Mouse (Mus musculus): ENCODE data around the gene Kcnip1. TPM values are rescaled to one million over a fixed set of nuclear protein-coding genes. Genes with fewer than 3 reads are reported as not detected.

Kcnip1 gene
- polyA plus RNA-seq, 1 experiment from 2014 or later = 0.16 TPM

- Histone ChIP-seq H3K27ac (replicated peaks) (no peak overlapping the region), H3K4me1 (replicated peaks) (peaks cover 25% of the 10 kb centered on the region), H3K36me3 (replicated peaks) (no peaks in the 10 kb centered on the region), H3K27me3 (peaks cover 6% of the 10 kb centered on the region; the same call in 1 of the 2 replicates), H3K9ac (no peak overlapping the region), H3K4me3 (replicated peaks) (no peak overlapping the region), H3K9me3 (replicated peaks) (no peaks in the 10 kb centered on the region), H3K4me2 (no peak overlapping the region)
- WGBS (ENCODE audit: insufficient replicate concordance) = 60% methylated on average over 3 of the region's 3 CpGs
- no peak for ATAC-seq (ENCODE audit: insufficient read depth)
These were observed 123.4 kb downstream of the Kcnip1 start for GRCm38 (mm10) chr11:33869559-33869958.

- H3K4me2 ChIP-seq = no peak overlapping the region
- no peak overlapping the region for H3K9ac ChIP-seq
- peaks cover 9% of the 10 kb centered on the region for H3K4me1 ChIP-seq (replicated peaks)
- H3K27ac ChIP-seq (replicated peaks) = no peak overlapping the region
- no peaks in the 10 kb centered on the region for H3K36me3 ChIP-seq (replicated peaks)
- no peak overlapping the region for H3K4me3 ChIP-seq (replicated peaks)
- WGBS (ENCODE audit: insufficient replicate concordance) = 54% methylated on average over 6 of the region's 6 CpGs
- peaks cover 6% of the 10 kb centered on the region; the same call in 1 of the 2 replicates for H3K27me3 ChIP-seq
- no peak for ATAC-seq (ENCODE audit: insufficient read depth)
- no peaks in the 10 kb centered on the region for H3K9me3 ChIP-seq (replicated peaks)
These were observed 126.2 kb downstream of the Kcnip1 start for GRCm38 (mm10) chr11:33866775-33867174.

GRCm38 (mm10) chr11:33864245-33864644 lies 128.7 kb downstream of the Kcnip1 start:
- Histone ChIP-seq H3K9me3 (replicated peaks) (no peaks in the 10 kb centered on the region), H3K9ac (no peak overlapping the region), H3K4me3 (replicated peaks) (no peak overlapping the region), H3K36me3 (replicated peaks) (no peaks in the 10 kb centered on the region), H3K4me2 (no peak overlapping the region), H3K27ac (replicated peaks) (no peak overlapping the region), H3K27me3 (peaks cover 3% of the 10 kb centered on the region; the same call in 1 of the 2 replicates), H3K4me1 (replicated peaks) (peaks cover 13% of the 10 kb centered on the region)
- ATAC-seq (ENCODE audit: insufficient read depth) = no peak
- WGBS (ENCODE audit: insufficient replicate concordance) = 63% methylated on average over 4 of the region's 4 CpGs

GRCm38 (mm10) chr11:33861823-33862222 lies 131.1 kb downstream of the Kcnip1 start:
- Histone ChIP-seq H3K27ac (replicated peaks) (no peak overlapping the region), H3K4me2 (no peak overlapping the region), H3K9me3 (replicated peaks) (no peaks in the 10 kb centered on the region), H3K9ac (no peak overlapping the region), H3K4me3 (replicated peaks) (no peak overlapping the region), H3K4me1 (replicated peaks) (peaks cover 13% of the 10 kb centered on the region), H3K36me3 (replicated peaks) (no peaks in the 10 kb centered on the region), H3K27me3 (no peaks in the 10 kb centered on the region)
- ATAC-seq (ENCODE audit: insufficient read depth) = peak; percentile 91

DNA sequence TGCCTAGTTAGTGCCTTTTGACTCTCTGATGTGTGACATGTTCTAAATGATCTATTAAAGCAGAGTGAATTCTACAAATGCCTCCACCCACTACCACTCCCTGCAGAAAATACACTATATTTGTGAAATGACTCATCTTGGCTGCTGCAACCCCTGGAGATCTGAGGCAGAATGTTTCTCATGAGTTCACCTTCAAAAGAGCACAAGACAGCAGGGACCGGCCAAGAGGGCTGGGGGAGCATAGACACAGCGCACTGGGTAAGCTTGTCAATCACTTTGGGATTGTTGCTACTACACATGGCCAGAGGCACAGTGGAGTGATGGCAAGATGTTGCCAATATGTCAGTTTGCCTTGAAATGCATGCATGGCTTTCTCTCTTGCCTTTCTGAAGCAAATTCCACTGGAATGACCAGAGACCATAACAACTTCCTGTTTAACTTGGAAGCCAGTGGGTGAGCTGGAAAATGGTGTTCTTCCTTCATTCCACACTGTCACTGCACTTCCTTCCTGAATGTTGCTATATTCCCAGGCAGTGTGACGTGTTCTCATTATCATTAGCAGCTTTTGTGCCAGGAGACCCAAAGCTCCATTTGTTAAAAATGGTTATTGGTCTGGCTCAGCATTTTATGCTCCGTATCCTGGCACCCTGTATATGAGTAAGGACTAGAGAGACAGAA lies 131.9 kb downstream of the Kcnip1 start:
- H3K4me1 ChIP-seq (replicated peaks) = peaks cover 13% of the 10 kb centered on the region
- no peak overlapping the region for H3K9ac ChIP-seq
- H3K4me2 ChIP-seq = no peak overlapping the region
- H3K27ac ChIP-seq (replicated peaks) = no peak overlapping the region
- H3K27me3 ChIP-seq = 0 out of 2 replicates have a peak, but pooled peaks cover 2% of the 10 kb centered on the region
- ATAC-seq (ENCODE audit: insufficient read depth) = no peak
- H3K9me3 ChIP-seq (replicated peaks) = no peaks in the 10 kb centered on the region
- no peak overlapping the region for H3K4me3 ChIP-seq (replicated peaks)
- no peaks in the 10 kb centered on the region for H3K36me3 ChIP-seq (replicated peaks)
- 58% methylated on average over 4 of the region's 4 CpGs for WGBS (ENCODE audit: insufficient replicate concordance)

- H3K36me3 ChIP-seq (replicated peaks) = no peaks in the 10 kb centered on the region
- H3K4me1 ChIP-seq (replicated peaks) = no peaks in the 10 kb centered on the region
- H3K27ac ChIP-seq (replicated peaks) = no peak overlapping the region
- no peak for ATAC-seq (ENCODE audit: insufficient read depth)
- no peak overlapping the region for H3K4me3 ChIP-seq (replicated peaks)
- H3K9ac ChIP-seq = no peak overlapping the region
- H3K9me3 ChIP-seq (replicated peaks) = no peaks in the 10 kb centered on the region
- WGBS (ENCODE audit: insufficient replicate concordance) = 58% methylated on average over 11 of the region's 11 CpGs
- H3K27me3 ChIP-seq = peaks cover 29% of the 10 kb centered on the region
- H3K4me2 ChIP-seq = no peak overlapping the region
These were observed 143.3 kb downstream of the Kcnip1 start for GRCm38 (mm10) chr11:33849614-33850013.

DNA sequence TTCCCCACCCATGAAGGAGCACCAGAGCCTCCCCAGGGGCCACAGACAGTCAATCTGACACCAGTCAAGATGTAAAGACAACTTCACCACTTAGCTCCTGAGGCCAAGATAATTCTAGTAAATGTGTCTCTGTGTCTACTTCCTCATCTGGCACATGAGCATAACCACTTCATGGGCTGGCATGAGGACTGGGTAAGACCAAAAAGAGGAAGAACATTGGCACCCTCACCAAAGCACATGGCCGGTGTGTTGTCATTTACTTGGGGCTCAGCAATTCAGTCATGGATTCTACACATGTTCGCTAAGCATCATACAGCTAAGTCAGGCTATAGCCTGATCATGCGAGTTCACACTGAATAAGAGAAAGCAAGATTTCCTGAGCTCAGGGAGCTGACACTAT lies 144.3 kb downstream of the Kcnip1 start:
- no peak overlapping the region for H3K4me3 ChIP-seq (replicated peaks)
- H3K4me1 ChIP-seq (replicated peaks) = no peaks in the 10 kb centered on the region
- no peaks in the 10 kb centered on the region for H3K36me3 ChIP-seq (replicated peaks)
- no peak for ATAC-seq (ENCODE audit: insufficient read depth)
- 59% methylated on average over 3 of the region's 3 CpGs for WGBS (ENCODE audit: insufficient replicate concordance)
- no peaks in the 10 kb centered on the region for H3K9me3 ChIP-seq (replicated peaks)
- no peak overlapping the region for H3K9ac ChIP-seq
- H3K27ac ChIP-seq (replicated peaks) = no peak overlapping the region
- H3K27me3 ChIP-seq = peaks cover 38% of the 10 kb centered on the region
- no peak overlapping the region for H3K4me2 ChIP-seq

DNA sequence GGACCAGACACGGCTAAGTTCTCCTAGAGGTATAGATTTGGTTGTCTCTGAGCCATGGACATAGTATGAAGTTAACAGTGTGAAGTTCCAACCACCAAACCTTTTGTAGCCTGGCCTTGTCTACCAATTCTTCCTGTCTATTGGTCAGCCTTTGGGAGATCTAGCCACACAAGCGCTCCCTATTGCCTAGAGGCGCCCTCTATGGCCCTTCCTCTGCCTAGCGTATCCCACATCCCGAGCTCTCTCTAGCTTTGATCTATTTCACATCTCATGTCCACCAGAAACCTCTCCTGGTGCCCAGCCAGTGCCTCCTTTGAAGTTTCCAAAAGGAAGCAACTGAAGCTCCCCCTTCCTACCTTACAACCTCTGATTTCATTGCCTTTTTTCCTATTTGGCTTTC lies 147.0 kb downstream of the Kcnip1 start:
- H3K27ac ChIP-seq (replicated peaks) = no peak overlapping the region
- no peak overlapping the region for H3K4me2 ChIP-seq
- H3K9ac ChIP-seq = no peak overlapping the region
- H3K9me3 ChIP-seq (replicated peaks) = no peaks in the 10 kb centered on the region
- H3K4me3 ChIP-seq (replicated peaks) = no peak overlapping the region
- peaks cover 64% of the 10 kb centered on the region for H3K27me3 ChIP-seq
- H3K4me1 ChIP-seq (replicated peaks) = no peaks in the 10 kb centered on the region
- no peak for ATAC-seq (ENCODE audit: insufficient read depth)
- H3K36me3 ChIP-seq (replicated peaks) = no peaks in the 10 kb centered on the region
- WGBS (ENCODE audit: insufficient replicate concordance) = 44% methylated on average over 5 of the region's 5 CpGs

DNA sequence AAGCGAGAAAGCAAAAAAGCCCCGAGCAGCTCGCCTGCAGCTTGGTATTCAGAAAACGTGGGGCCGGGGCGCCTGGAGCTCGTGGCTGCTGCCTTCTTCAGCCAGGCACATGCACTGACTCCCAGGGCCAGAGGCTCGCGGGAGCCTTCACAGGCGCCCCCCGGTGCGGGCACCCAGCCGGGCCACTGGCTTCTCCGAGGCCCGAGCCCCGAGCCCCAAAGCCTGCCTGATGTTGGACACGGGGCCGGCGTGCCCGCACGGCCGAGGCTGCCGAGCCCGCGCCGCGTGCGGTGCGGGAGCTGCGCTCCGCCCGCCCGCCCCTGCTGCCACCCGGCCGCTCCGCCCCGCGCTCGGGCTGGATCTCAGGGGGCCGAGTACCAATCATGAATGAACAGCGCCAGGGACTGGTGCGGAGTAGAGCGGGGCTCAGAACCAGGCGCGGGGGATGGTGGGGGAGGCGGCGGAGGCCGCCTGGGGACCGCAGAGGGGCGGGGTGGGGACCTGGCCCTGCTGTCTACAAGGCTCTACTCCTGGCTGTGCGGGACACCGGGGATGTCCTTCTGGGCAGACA lies 149.6 kb downstream of the Kcnip1 start:
- ATAC-seq (ENCODE audit: insufficient read depth) = no peak
- peak overlapping the region; percentile 32 for H3K4me2 ChIP-seq
- no peaks in the 10 kb centered on the region for H3K4me1 ChIP-seq (replicated peaks)
- H3K27ac ChIP-seq (replicated peaks) = no peak overlapping the region
- H3K4me3 ChIP-seq (replicated peaks) = 0 out of 2 replicates have a peak overlapping the region, but pooled peaks have one; percentile 7
- no peaks in the 10 kb centered on the region for H3K36me3 ChIP-seq (replicated peaks)
- no peak overlapping the region for H3K9ac ChIP-seq
- H3K27me3 ChIP-seq = peaks cover 70% of the 10 kb centered on the region
- H3K9me3 ChIP-seq (replicated peaks) = no peaks in the 10 kb centered on the region
- WGBS (ENCODE audit: insufficient replicate concordance) = 3% methylated on average over 52 of the region's 52 CpGs

- 75% methylated on average over 3 of the region's 3 CpGs for WGBS (ENCODE audit: insufficient replicate concordance)
These were observed 153.9 kb downstream of the Kcnip1 start for GRCm38 (mm10) chr11:33839049-33839448.

DNA sequence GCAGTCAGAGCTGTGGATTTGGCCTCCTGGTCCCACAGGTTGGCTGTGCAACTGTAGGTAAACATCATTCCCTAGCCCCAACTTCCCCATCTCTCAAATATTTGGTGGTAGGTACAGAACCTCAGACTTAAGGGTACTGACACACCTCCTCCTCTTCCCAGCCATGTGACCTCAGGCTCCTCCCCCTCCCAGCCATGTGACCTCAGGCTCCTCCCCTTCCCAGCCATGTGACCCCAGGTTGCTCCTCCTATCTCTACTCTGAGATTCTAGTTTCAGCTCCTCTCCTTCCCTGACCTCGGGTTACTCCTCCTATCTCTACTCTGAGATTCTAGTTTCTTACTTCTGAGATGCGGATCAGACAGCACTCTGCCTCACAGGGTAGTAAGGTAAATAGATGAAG lies 163.2 kb downstream of the Kcnip1 start:
- no peak overlapping the region for H3K4me3 ChIP-seq (replicated peaks)
- H3K27me3 ChIP-seq = no peaks in the 10 kb centered on the region
- no peaks in the 10 kb centered on the region for H3K4me1 ChIP-seq (replicated peaks)
- H3K4me2 ChIP-seq = no peak overlapping the region
- no peaks in the 10 kb centered on the region for H3K9me3 ChIP-seq (replicated peaks)
- no peak overlapping the region for H3K9ac ChIP-seq
- H3K36me3 ChIP-seq (replicated peaks) = no peaks in the 10 kb centered on the region
- no peak for ATAC-seq (ENCODE audit: insufficient read depth)
- WGBS (ENCODE audit: insufficient replicate concordance) = 60% methylated on average over 2 of the region's 2 CpGs
- H3K27ac ChIP-seq (replicated peaks) = no peak overlapping the region

More at GRCm38 (mm10) chr11:33839049-33839448, 153.9 kb downstream of the Kcnip1 start:
- H3K4me2 ChIP-seq = no peak overlapping the region
- H3K9ac ChIP-seq = no peak overlapping the region
- no peak overlapping the region for H3K27ac ChIP-seq (replicated peaks)
- no peak overlapping the region for H3K4me3 ChIP-seq (replicated peaks)
- no peak for ATAC-seq (ENCODE audit: insufficient read depth)
- H3K4me1 ChIP-seq (replicated peaks) = no peaks in the 10 kb centered on the region
- H3K9me3 ChIP-seq (replicated peaks) = no peaks in the 10 kb centered on the region
- peaks cover 36% of the 10 kb centered on the region for H3K27me3 ChIP-seq
- H3K36me3 ChIP-seq (replicated peaks) = no peaks in the 10 kb centered on the region

DNA sequence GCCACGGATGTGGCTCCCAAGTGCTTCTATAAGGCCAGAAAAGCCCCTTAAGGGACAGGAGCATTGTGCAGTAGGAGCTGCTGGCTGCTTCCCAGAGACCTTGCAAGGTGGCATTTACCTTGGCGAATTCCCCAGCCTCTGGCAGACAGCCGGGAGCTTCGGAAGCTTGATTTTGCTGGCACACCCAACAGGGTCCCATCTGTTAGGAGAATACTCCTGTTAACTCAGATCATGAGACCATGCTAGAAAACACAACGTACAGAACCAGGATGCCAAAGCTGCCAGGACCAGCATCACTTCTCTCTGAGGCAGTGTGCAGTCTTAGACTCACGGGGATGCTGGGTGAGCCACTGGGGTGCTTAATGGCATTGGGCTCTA lies 165.1 kb downstream of the Kcnip1 start:
- no peak overlapping the region for H3K27ac ChIP-seq (replicated peaks)
- H3K9me3 ChIP-seq (replicated peaks) = no peaks in the 10 kb centered on the region
- WGBS (ENCODE audit: insufficient replicate concordance) = 69% methylated on average over 6 of the region's 6 CpGs
- no peaks in the 10 kb centered on the region for H3K36me3 ChIP-seq (replicated peaks)
- no peak for ATAC-seq (ENCODE audit: insufficient read depth)
- no peak overlapping the region for H3K4me2 ChIP-seq
- H3K9ac ChIP-seq = no peak overlapping the region
- H3K4me1 ChIP-seq (replicated peaks) = no peaks in the 10 kb centered on the region
- no peaks in the 10 kb centered on the region for H3K27me3 ChIP-seq
- H3K4me3 ChIP-seq (replicated peaks) = no peak overlapping the region

Data from liver, embryonic 15.5 days (tissue).